Mouse (Mus musculus) midbrain, embryonic 12.5 days (tissue): ENCODE data around the gene Gm31571. TPM values are rescaled to one million over a fixed set of nuclear protein-coding genes. Genes with fewer than 3 reads are reported as not detected.
"Not testable (repeated sequence)": the region's sequence is repeated elsewhere in the genome, so short reads cannot be mapped to it uniquely, and the experiment has no call there.

ENCODE experiments used
- ATAC-seq: fragments of 200-750 bp; cut with Nextera tagmentation; 2 replicates; pipeline ENCODE4 v1.8.0; 2017; ENCODE audit warnings: low read depth, moderate TSS enrichment, moderate library complexity; ENCODE audit not compliant: low FRiP score
- H3K27ac ChIP-seq: fragments of 300-500 bp; sonication (generic); replicated peaks from 2 replicates; pipeline ENCODE4 v1.5.1; 2016; ENCODE audit warnings: mild to moderate bottlenecking
- H3K27me3 ChIP-seq: fragments of 300-500 bp; sonication (generic); 2 replicates; pipeline ENCODE4 v1.6.1; 2016; ENCODE audit warnings: mild to moderate bottlenecking
- H3K36me3 ChIP-seq: fragments of 300-500 bp; sonication (generic); 2 replicates; pipeline ENCODE4 v1.6.1; 2016
- H3K4me1 ChIP-seq: fragments of 300-500 bp; sonication (generic); 2 replicates; pipeline ENCODE4 v1.6.1; 2016
- H3K4me2 ChIP-seq: fragments of 300-500 bp; sonication (generic); replicated peaks from 2 replicates; pipeline ENCODE4 v1.6.1; 2016; ENCODE audit warnings: mild to moderate bottlenecking, moderate library complexity
- H3K4me3 ChIP-seq: fragments of 300-500 bp; sonication (generic); 2 replicates; pipeline ENCODE4 v1.5.1; 2016; ENCODE audit warnings: mild to moderate bottlenecking
- H3K9ac ChIP-seq: fragments of 300-500 bp; sonication (generic); replicated peaks from 2 replicates; pipeline ENCODE4 v1.6.1; 2016; ENCODE audit warnings: mild to moderate bottlenecking, moderate library complexity
- H3K9me3 ChIP-seq: fragments of 300-500 bp; sonication (generic); 2 replicates; pipeline ENCODE4 v1.6.1; 2016; ENCODE audit warnings: mild to moderate bottlenecking
- WGBS: fragments of 180-500 bp; shearing (Covaris S2); methylation state at CpG from one replicate; pipeline ENCODE4 v1.1.7; 2016; 5-methylcytosine and 5-hydroxymethylcytosine counted together
- polyA plus RNA-seq: library from polyadenylated mRNA; unstranded; fragments of >200 nt; fragmentation: Nextera tagmentation; extraction: Ambion mirVana; gene quantifications from 2 replicates; pipeline ENCODE4 v1.2.1, GENCODE M21; 2016

Gene Gm31571
- not detected in 2 replicates for polyA plus RNA-seq

GRCm38 (mm10) chrY:22051253-22051652, at the start of gene Gm31571:
Gene Gm31571, minus strand, starts transcription at chrY:22051353.
- H3K9me3 ChIP-seq, H3K27me3 ChIP-seq, H3K27ac ChIP-seq, H3K9ac ChIP-seq, H3K4me1 ChIP-seq, H3K4me3 ChIP-seq, ATAC-seq, H3K36me3 ChIP-seq, H3K4me2 ChIP-seq: not testable (repeated sequence)
- no CpG with 5 or more reads among the region's 6 CpGs for WGBS
